Mouse (Mus musculus) liver, adult 2 months (tissue): ENCODE measurements around the gene Chka.

Experiments used
- CTCF ChIP-seq: fragments of 200-500 bp; IDR thresholded peaks from 2 replicates; pipeline ENCODE4 v1.5.1; 2011; ENCODE audit warnings: low read depth, low read length, control low read depth
- POLR2A ChIP-seq: fragments of 200-500 bp; IDR thresholded peaks from 2 replicates; pipeline ENCODE4 v1.6.1; 2011; ENCODE audit warnings: low read length, control low read depth; ENCODE audit not compliant: insufficient read depth; ENCODE audit errors: extremely low read depth

GRCm38 (mm10) chr19:3844836-3845235, 6.7 kb upstream of the Chka start:
- TF ChIP-seq CTCF (no peak), POLR2A (no peak)
